ENCODE assay signal across 8 mouse cellular contexts in the genomic region with DNA sequence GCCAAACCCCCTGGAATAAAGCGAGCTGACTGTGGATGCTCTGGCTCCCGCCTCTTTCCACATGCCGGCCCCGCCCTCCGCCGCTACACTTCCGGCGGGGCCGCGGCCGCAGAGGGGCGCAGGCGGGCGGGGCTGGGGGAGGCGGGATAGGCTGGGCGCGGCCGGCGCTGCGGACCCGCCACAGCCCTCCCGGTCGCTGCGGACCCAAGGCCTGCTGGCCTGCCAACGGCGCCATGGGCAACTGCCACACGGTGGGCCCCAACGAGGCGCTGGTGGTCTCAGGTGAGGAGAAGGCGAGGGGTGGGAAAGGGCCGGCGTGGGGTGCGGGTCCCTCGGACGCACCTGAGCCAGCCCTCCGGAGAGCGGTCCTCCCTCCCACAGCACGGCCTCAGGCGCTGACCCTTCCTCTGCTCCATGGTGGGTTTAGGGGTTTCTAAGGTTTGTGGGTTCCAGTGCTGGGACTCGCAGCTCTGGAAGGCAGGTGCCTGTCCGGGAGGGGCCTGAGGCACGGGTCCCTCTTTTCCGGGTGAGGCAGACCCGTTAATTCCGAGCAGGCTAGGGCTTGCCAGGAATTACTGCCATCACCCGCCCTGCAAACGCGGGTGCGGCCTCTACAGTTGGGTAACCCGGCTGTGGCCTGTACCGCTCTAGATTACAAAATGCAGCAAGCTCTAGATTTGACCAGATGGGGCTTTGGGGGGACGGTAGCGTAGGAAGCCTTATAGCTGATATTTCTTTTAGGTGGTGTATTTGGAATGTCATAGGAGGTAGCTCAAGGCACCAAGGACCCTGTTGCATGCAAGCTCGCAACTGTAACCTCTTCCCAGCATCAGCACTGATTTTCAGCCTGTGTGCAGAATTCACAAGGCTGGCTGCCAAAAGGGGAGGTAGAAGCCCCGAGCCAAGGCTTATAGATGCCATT. TPM values are rescaled to one million over a fixed set of nuclear protein-coding genes. Genes with fewer than 3 reads are reported as not detected.
A peak's percentile ranks its signal among the peaks of the same experiment; 100 is the strongest.
DNase-seq lines count a peak whose midpoint lies in the region; ATAC-seq and TF ChIP-seq lines count a peak whose summit lies in the region.

A gene (plus strand): TSS at position 101 of the 922 bp plus-strand sequence.

- H3K9ac ChIP-seq in forebrain, postnatal 0 days, result peak within 1 kb of the TSS; percentile 94

- peak within 1 kb of the TSS; percentile 72 for H3K4me2 ChIP-seq in forebrain, postnatal 0 days (ENCODE audit: low read depth)

- 3% methylated on average over 52 of the region's 55 CpGs for WGBS in forebrain, postnatal 0 days
- 4% methylated on average over 55 of the region's 55 CpGs for WGBS in hindbrain, embryonic 10.5 days

- no peaks in the 10 kb centered on the region for H3K9me3 ChIP-seq in forebrain, postnatal 0 days (ENCODE audit: low read length)
- 0 out of 2 replicates have a peak, but pooled peaks cover 6% of the 10 kb centered on the region for H3K9me3 ChIP-seq in hindbrain, embryonic 10.5 days

- no peak; the same call in none of the 2 replicates for TF ChIP-seq CTCF in forebrain, postnatal 0 days (IDR thresholded peaks at IDR 0.05; ENCODE audit: low read depth)
- peak; percentile 22 for TF ChIP-seq CTCF in left cerebral cortex, adult 2 months (IDR thresholded peaks at IDR 0.05)

- peaks cover 17% of the 10 kb centered on the region; the same call in 1 of the 2 replicates for H3K36me3 ChIP-seq in forebrain, postnatal 0 days (ENCODE audit: insufficient read depth)
- H3K36me3 ChIP-seq in hindbrain, embryonic 10.5 days, result peaks cover 55% of the 10 kb centered on the region

- peak; percentile 68 for DNase-seq in R1 (ENCODE audit: low read depth, low spot score)
- DNase-seq in cerebellum, adult 18-20 months, result peak; percentile 61 to 71
- DNase-seq in forebrain, postnatal 0 days, result peak; percentile 76
- DNase-seq in hindbrain, embryonic 10.5 days (ENCODE audit: low spot score), result peak; percentile 72
- peak; percentile 40 to 53 for DNase-seq in left cerebral cortex, adult 2 months (ENCODE audit: extremely low spot score in 1 of 2, low spot score in 2 of 2)
- DNase-seq in lung, postnatal 4 days, result peak; percentile 78 to 79
- DNase-seq in retina, postnatal 1 day, result peak; percentile 83
- DNase-seq in urinary bladder, postnatal 36 days (ENCODE audit: low spot score in 2 of 2), result peak; percentile 56 to 79

- H3K27me3 ChIP-seq in forebrain, postnatal 0 days (ENCODE audit: insufficient read depth, low read length), result no peaks in the 10 kb centered on the region
- H3K27me3 ChIP-seq in hindbrain, embryonic 10.5 days (ENCODE audit: insufficient read depth, poor library complexity, severe bottlenecking), result no peaks in the 10 kb centered on the region; the same call in 1 of the 2 replicates

- H3K4me1 ChIP-seq in forebrain, postnatal 0 days (ENCODE audit: insufficient read depth), result peaks cover 16% of the 10 kb centered on the region; the same call in 1 of the 2 replicates
- peaks cover 33% of the 10 kb centered on the region for H3K4me1 ChIP-seq in hindbrain, embryonic 10.5 days (replicated peaks)

- peak within 1 kb of the TSS; percentile 84 for H3K27ac ChIP-seq in forebrain, postnatal 0 days (ENCODE audit: low read depth, low read length)
- H3K27ac ChIP-seq in hindbrain, embryonic 10.5 days, result peak within 1 kb of the TSS; percentile 94
- H3K27ac ChIP-seq in left cerebral cortex, adult 2 months, result peak within 1 kb of the TSS; percentile 89

- intact Hi-C loops in left cerebral cortex, adult 2 months (cut with DNase I), result loop anchor here (5.0 kb wide), 1 partner anchor 139 kb away; a partner anchor contains a TSS

- peak; percentile 91 for ATAC-seq in forebrain, postnatal 0 days

- H3K4me3 ChIP-seq in forebrain, postnatal 0 days (ENCODE audit: low read depth, low read length), result peak within 1 kb of the TSS; percentile 76
- H3K4me3 ChIP-seq in hindbrain, embryonic 10.5 days, result peak within 1 kb of the TSS; percentile 96
- peak within 1 kb of the TSS; percentile 98 for H3K4me3 ChIP-seq in left cerebral cortex, adult 2 months

RNA-seq across cellular contexts. Expression of the gene that starts here (rescaled TPM):
- 77.1 and 83.9 TPM in 2 replicates for total RNA-seq in forebrain, postnatal 0 days (2014; rRNA removed)
- polyA plus RNA-seq in forebrain, postnatal 0 days (2015; fragmentation: Nextera tagmentation; extraction: Ambion mirVana), result 101 and 105 TPM in 2 replicates
- polyA plus RNA-seq in hindbrain, embryonic 10.5 days (2016; fragmentation: Nextera tagmentation; extraction: Ambion mirVana), result 73.0 and 76.3 TPM in 2 replicates
- total RNA-seq in left cerebral cortex, adult 2 months (2021), result 10 to 100 TPM; 91.2 to 96.0 TPM

Comparison
In these comparisons a context has a peak if more than half of its experiments do, and no peak if none do; other contexts are left out.
1. Peak in every context shown above with its lines: DNase-seq, ATAC-seq, H3K4me3 ChIP-seq and H3K27ac ChIP-seq.